Mouse (Mus musculus) CH12.LX (cell line): ENCODE measurements at regions not wholly inside any gene's neighbourhood (a gene's known extent, or its start where the extent isn't known, plus 50 kb on each side); places are given as distances from the start of the nearest gene placed in this dataset.

Experiments
- DNase-seq: peaks from one replicate; pipeline ENCODE4 v3.0.0-alpha.2; 2013; ENCODE audit errors: extremely low read depth
- H3K27ac ChIP-seq: 2 replicates; pipeline ENCODE4 v1.5.1; 2012; ENCODE audit warnings: low read depth, mild to moderate bottlenecking, control low read depth, moderate library complexity; ENCODE audit not compliant: insufficient read depth
- H3K27me3 ChIP-seq: replicated peaks from 2 replicates; pipeline ENCODE3; 2012; ENCODE audit warnings: inconsistent platforms
- H3K36me3 ChIP-seq, 2 experiments: replicated peaks in 1 of 2; 2 replicates each; pipeline versions ENCODE3 to v1.6.1; 2012; ENCODE audit warnings: inconsistent platforms in 1 of 2, low read length in 1 of 2, mild to moderate bottlenecking in 1 of 2, mixed read lengths in 1 of 2, moderate library complexity in 1 of 2; ENCODE audit not compliant: control insufficient read depth in 1 of 2, insufficient read depth in 1 of 2
- H3K4me1 ChIP-seq, 2 experiments: 2 replicates each; pipeline ENCODE4 v1.6.1; 2012; ENCODE audit warnings: inconsistent platforms in 1 of 2, moderate library complexity in 1 of 2; ENCODE audit not compliant: insufficient read depth in 2 of 2, control insufficient read depth in 1 of 2
- H3K4me2 ChIP-seq: 2 replicates; pipeline ENCODE4 v1.6.1; 2012; ENCODE audit warnings: low read depth, mild to moderate bottlenecking, control low read depth; ENCODE audit not compliant: poor library complexity, insufficient read depth, severe bottlenecking
- H3K4me3 ChIP-seq, 3 experiments: fragments of 150-350 bp in 1 of 3; sonication (generic) in 1 of 3; replicated peaks in 1 of 3; 2 replicates each; pipeline versions ENCODE3 to v1.5.1; 2011 to 2012; ENCODE audit warnings: low read depth in 2 of 3, low read length in 2 of 3, mild to moderate bottlenecking in 2 of 3, moderate library complexity in 2 of 3, control low read depth in 1 of 3, improper control_type of control experiment in 1 of 3, inconsistent platforms in 1 of 3, mixed read lengths in 1 of 3; ENCODE audit not compliant: poor library complexity in 1 of 3
- H3K79me2 ChIP-seq: replicated peaks from 2 replicates; pipeline ENCODE4 v1.6.1; 2012; ENCODE audit warnings: mild to moderate bottlenecking, moderate library complexity; ENCODE audit not compliant: control insufficient read depth, poor library complexity, insufficient read depth, severe bottlenecking; ENCODE audit errors: extremely low read depth
- H3K9ac ChIP-seq: 2 replicates; pipeline ENCODE4 v1.6.1; 2012; ENCODE audit warnings: low read depth, mild to moderate bottlenecking, control low read depth, moderate library complexity; ENCODE audit not compliant: insufficient read depth
- H3K9me3 ChIP-seq: replicated peaks from 2 replicates; pipeline ENCODE3; 2012; ENCODE audit warnings: low read length, inconsistent platforms, mixed read lengths
- CTCF ChIP-seq, 2 experiments: IDR thresholded peaks in 1 of 2; conservative IDR thresholded peaks in 1 of 2; 2 replicates each; pipeline ENCODE4 v1.5.1; 2011 to 2012; ENCODE audit warnings: low read depth in 2 of 2, low read length in 2 of 2, improper control_type of control experiment in 1 of 2, inconsistent platforms in 1 of 2, mild to moderate bottlenecking in 1 of 2, moderate library complexity in 1 of 2
- E2F4 ChIP-seq: IDR thresholded peaks from 2 replicates; pipeline ENCODE4 v1.6.1; 2011; ENCODE audit warnings: low read depth, low read length, improper control_type of control experiment; ENCODE audit not compliant: insufficient replicate concordance
- ELF1 ChIP-seq: IDR thresholded peaks from 2 replicates; pipeline ENCODE4 v1.6.1; 2014; ENCODE audit warnings: low read depth, mild to moderate bottlenecking, inconsistent platforms, low read length, improper control_type of control experiment
- GABPA ChIP-seq: IDR thresholded peaks from 2 replicates; pipeline ENCODE4 v1.6.1; 2012; ENCODE audit warnings: low read depth, low read length, improper control_type of control experiment, inconsistent platforms; ENCODE audit not compliant: insufficient replicate concordance
- HCFC1 ChIP-seq: IDR thresholded peaks from 2 replicates; pipeline ENCODE4 v1.6.1; 2012; ENCODE audit warnings: low read depth, mild to moderate bottlenecking, inconsistent platforms, low read length, improper control_type of control experiment
- IRF4 ChIP-seq: IDR thresholded peaks from 2 replicates; pipeline ENCODE4 v1.6.1; 2014; ENCODE audit warnings: low read depth, mild to moderate bottlenecking, inconsistent platforms, low read length, improper control_type of control experiment
- JUN ChIP-seq: IDR thresholded peaks from 2 replicates; pipeline ENCODE4 v1.6.1; 2011; ENCODE audit warnings: low read depth, mild to moderate bottlenecking, low read length, improper control_type of control experiment, moderate library complexity; ENCODE audit not compliant: insufficient read depth
- JUND ChIP-seq: conservative IDR thresholded peaks from 2 replicates; pipeline ENCODE4 v1.6.1; 2011; ENCODE audit warnings: low read depth, low read length, improper control_type of control experiment
- KAT2A ChIP-seq: IDR thresholded peaks from 2 replicates; pipeline ENCODE4 v1.6.1; 2012; ENCODE audit warnings: low read length, improper control_type of control experiment, inconsistent platforms; ENCODE audit not compliant: insufficient replicate concordance
- MAFK ChIP-seq: IDR thresholded peaks from 2 replicates; pipeline ENCODE4 v1.6.1; 2011; ENCODE audit warnings: low read length, improper control_type of control experiment; ENCODE audit not compliant: insufficient replicate concordance
- MEF2A ChIP-seq: IDR thresholded peaks from 2 replicates; pipeline ENCODE4 v1.6.1; 2014; ENCODE audit warnings: low read depth, mild to moderate bottlenecking, inconsistent platforms, low read length, improper control_type of control experiment, borderline replicate concordance
- MXI1 ChIP-seq: IDR thresholded peaks from 2 replicates; pipeline ENCODE4 v1.6.1; 2011; ENCODE audit warnings: mild to moderate bottlenecking, low read depth, low read length, improper control_type of control experiment
- PAX5 ChIP-seq: IDR thresholded peaks from 2 replicates; pipeline ENCODE4 v1.6.1; 2012; ENCODE audit warnings: low read length, inconsistent platforms, mixed read lengths
- POLR2A ChIP-seq: IDR thresholded peaks from 2 replicates; pipeline ENCODE4 v1.6.1; 2011; ENCODE audit warnings: low read depth, mild to moderate bottlenecking, improper control_type of control experiment, low read length
- POLR2AphosphoS2 ChIP-seq: IDR thresholded peaks from 2 replicates; pipeline ENCODE4 v1.6.1; 2011; ENCODE audit warnings: low read depth, low read length, improper control_type of control experiment
- RAD21 ChIP-seq: IDR thresholded peaks from 2 replicates; pipeline ENCODE4 v1.6.1; 2011; ENCODE audit warnings: low read depth, mild to moderate bottlenecking, low read length, improper control_type of control experiment, moderate library complexity
- RCOR1 ChIP-seq: conservative IDR thresholded peaks from 2 replicates; pipeline ENCODE4 v1.6.1; 2012; ENCODE audit warnings: low read depth, mild to moderate bottlenecking, inconsistent platforms, low read length, improper control_type of control experiment
- SMC3 ChIP-seq: IDR thresholded peaks from 2 replicates; pipeline ENCODE4 v1.6.1; 2011; ENCODE audit warnings: low read depth, low read length, improper control_type of control experiment
- USF1 ChIP-seq: IDR thresholded peaks from 2 replicates; pipeline ENCODE4 v1.6.1; 2014; ENCODE audit warnings: low read depth, mild to moderate bottlenecking, inconsistent platforms, low read length, improper control_type of control experiment
- ZMIZ1 ChIP-seq: IDR thresholded peaks from 2 replicates; pipeline ENCODE4 v1.6.1; 2012; ENCODE audit warnings: low read depth, mild to moderate bottlenecking, inconsistent platforms, low read length, improper control_type of control experiment
- ZNF384 ChIP-seq: IDR thresholded peaks from 2 replicates; pipeline ENCODE4 v1.6.1; 2012; ENCODE audit warnings: low read depth, low read length, improper control_type of control experiment, inconsistent platforms
- dilution Hi-C: fragments of 300-500 bp; cut with MboI; formaldehyde crosslinking; loops from 2 replicates; pipeline ENCODE4 v1.14.3; 2020; ENCODE audit warnings: low sequenced_read_pairs; ENCODE audit not compliant: extremely low pct_unique_long_range_greater_than_20kb, extremely low pct_ligation_motif_present
- in situ Hi-C: fragments of 300-500 bp; cut with MboI; formaldehyde crosslinking; loops from 3 replicates; pipeline ENCODE4 v1.14.3; 2019; ENCODE audit warnings: low sequenced_read_pairs, low pct_ligation_motif_present, low pct_unique_long_range_greater_than_20kb, mixed read lengths

- no peak for DNase-seq
- Histone ChIP-seq H3K4me1 (no peaks in the 10 kb centered on the region), H3K36me3 (no peaks in the 10 kb centered on the region), H3K9ac (no peak overlapping the region), H3K4me2 (no peak overlapping the region), H3K27ac (no peak overlapping the region), H3K27me3 (no peaks in the 10 kb centered on the region), H3K4me3 (no peak overlapping the region), H3K79me2 (no peaks in the 10 kb centered on the region), H3K9me3 (peaks cover 87% of the 10 kb centered on the region)
- in situ Hi-C loops: no loop called here
- dilution Hi-C loops: no loop called here
- TF ChIP-seq ELF1 (no peak), HCFC1 (no peak), SMC3 (no peak), MEF2A (no peak), GABPA (no peak), ZMIZ1 (no peak)
Measured at GRCm38 (mm10) chr5:116958141-116958540, 157.8 kb downstream of the Suds3 start.

GRCm38 (mm10) chr5:116956572-116956971 is 159.3 kb downstream of the Suds3 start:
- dilution Hi-C loops: no loop called here
- Histone ChIP-seq H3K9ac (no peak overlapping the region), H3K79me2 (no peaks in the 10 kb centered on the region), H3K9me3 (peaks cover 76% of the 10 kb centered on the region), H3K4me1 (no peaks in the 10 kb centered on the region), H3K4me2 (no peak overlapping the region), H3K27me3 (no peaks in the 10 kb centered on the region), H3K27ac (no peak overlapping the region), H3K4me3 (no peak overlapping the region), H3K36me3 (no peaks in the 10 kb centered on the region)
- in situ Hi-C loops: no loop called here
- no peak for DNase-seq
- no peak for TF ChIP-seq MEF2A
- TF ChIP-seq RCOR1: no peak
- TF ChIP-seq ZNF384: no peak
- TF ChIP-seq POLR2AphosphoS2: no peak
- TF ChIP-seq JUN: no peak
- no peak for TF ChIP-seq KAT2A
- TF ChIP-seq IRF4: no peak
- TF ChIP-seq E2F4: no peak
- no peak for TF ChIP-seq PAX5
- TF ChIP-seq USF1: no peak
- TF ChIP-seq CTCF (conservative IDR thresholded peaks at IDR 0.05 in 1 of 2, IDR thresholded peaks at IDR 0.05 in 1 of 2; ENCODE audit: low read depth in 2 of 2, low read length in 2 of 2): no peak
- TF ChIP-seq JUND: no peak
- no peak for TF ChIP-seq POLR2A
- TF ChIP-seq MXI1: no peak
- no peak for TF ChIP-seq MAFK
- no peak for TF ChIP-seq RAD21
